Mouse (Mus musculus) heart, postnatal 0 days (tissue): ENCODE results near the gene Slc4a5.

Source experiments
- CTCF ChIP-seq: IDR thresholded peaks from 2 replicates; pipeline ENCODE4 v1.5.1; 2016; ENCODE audit warnings: antibody characterized with exemption, control low read depth, low read depth
- EP300 ChIP-seq: IDR thresholded peaks from 2 replicates; pipeline ENCODE4 v1.6.1; 2016; ENCODE audit warnings: antibody characterized with exemption, low read depth

DNA sequence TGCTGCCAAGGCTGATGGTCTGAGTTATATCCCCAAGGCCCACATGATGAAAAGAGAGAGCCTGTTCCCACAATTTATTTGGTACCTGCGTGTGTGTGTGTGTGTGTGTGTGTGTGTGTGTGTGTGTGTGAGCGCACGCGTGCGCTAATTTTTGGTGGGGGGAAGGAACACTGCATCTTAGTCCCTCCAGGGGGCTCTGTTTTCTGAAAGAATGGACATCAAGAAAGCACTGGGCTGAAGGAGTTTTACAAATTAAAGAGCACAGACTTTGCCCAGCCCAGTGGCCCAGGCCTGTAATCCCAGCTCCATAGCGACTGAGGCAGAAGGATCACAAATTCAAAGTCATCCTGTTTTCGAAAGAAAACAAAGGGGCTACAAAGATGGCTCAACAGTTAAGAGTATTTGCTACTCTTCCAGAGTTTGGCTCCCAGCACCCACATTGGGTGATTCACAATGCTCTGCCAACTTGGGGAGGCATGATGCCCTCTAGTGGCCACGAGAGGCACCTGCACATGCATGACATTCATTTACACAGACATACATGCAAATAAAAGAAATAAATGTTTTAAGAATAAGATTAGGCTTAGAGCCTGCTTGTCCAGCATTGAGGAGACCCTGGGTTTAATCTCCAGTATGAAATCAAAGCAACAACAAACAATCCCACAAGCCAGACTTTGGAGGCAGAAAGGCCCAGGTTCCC is 60.8 kb downstream of the Slc4a5 start:
- TF ChIP-seq CTCF (peak; percentile 28; the same call in 1 of the 2 replicates), EP300 (no peak)
